Mouse (Mus musculus) spleen, adult 2 months (tissue): ENCODE results near the gene Spata4.

Experiments
- CTCF ChIP-seq: fragments of 200-500 bp; IDR thresholded peaks from 2 replicates; pipeline ENCODE4 v1.5.1; 2011; ENCODE audit warnings: mild to moderate bottlenecking, inconsistent platforms; ENCODE audit not compliant: insufficient read depth, insufficient read length, insufficient replicate concordance; ENCODE audit errors: extremely low read depth
- POLR2A ChIP-seq: fragments of 200-500 bp; IDR thresholded peaks from 2 replicates; pipeline ENCODE4 v1.6.1; 2011; ENCODE audit warnings: low read depth, low read length, inconsistent platforms

GRCm38 (mm10) chr8:54594634-54595033, 5.9 kb upstream of the Spata4 start:
- TF ChIP-seq CTCF, result no peak
- no peak for TF ChIP-seq POLR2A
